9 mouse cellular contexts compared by ENCODE assay signal in the genomic region with DNA sequence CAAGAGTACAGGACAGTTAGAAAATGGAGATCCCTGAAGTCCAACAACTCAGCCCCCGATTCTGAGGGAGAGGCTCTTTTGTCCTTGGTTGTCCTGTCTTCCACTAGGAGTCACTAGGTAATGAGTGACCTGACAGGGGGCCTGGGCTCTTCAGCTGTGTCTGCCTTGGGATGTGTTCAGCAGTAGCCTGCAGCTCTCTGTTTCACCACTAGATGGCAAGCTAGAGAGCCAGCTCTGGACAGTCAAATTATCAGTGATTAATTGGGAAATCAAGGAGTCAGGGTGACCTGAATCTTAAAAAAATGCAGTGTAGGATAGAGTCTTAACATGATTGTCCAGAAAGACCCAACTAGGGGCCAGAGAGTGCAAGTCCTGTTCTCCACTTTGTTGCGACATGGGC. TPM values are rescaled to one million over a fixed set of nuclear protein-coding genes. Genes with fewer than 3 reads are reported as not detected.
DNase-seq lines count a peak whose midpoint lies in the region; ATAC-seq and TF ChIP-seq lines count a peak whose summit lies in the region.
"Had no signal": no experiment of that assay in that cellular context is flagged by ENCODE, and none has a peak within 500 bp of the region (broad histone marks: within the 10 kb centered on the region; RNA-seq: fewer than 3 reads in every experiment).

No protein-coding gene starts in this region.

- TF ChIP-seq EP300 in stomach, postnatal 0 days (optimal IDR thresholded peaks at IDR 0.05) = no peak

- H3K27me3 ChIP-seq in hindbrain, embryonic 14.5 days (ENCODE audit: control insufficient read depth, insufficient read depth, low read length) = no peaks in the 10 kb centered on the region
- H3K27me3 ChIP-seq in hindbrain, embryonic 12.5 days = peaks cover 3% of the 10 kb centered on the region; the same call in 1 of the 2 replicates
- H3K27me3 ChIP-seq in liver, embryonic 11.5 days (replicated peaks; ENCODE audit: control insufficient read depth, insufficient read depth, low read length) = no peaks in the 10 kb centered on the region
- H3K27me3 ChIP-seq in stomach, postnatal 0 days (ENCODE audit: control insufficient read depth, insufficient read depth, low read length) = no peaks in the 10 kb centered on the region
- H3K27me3 ChIP-seq: midbrain, embryonic 12.5 days had no signal

- no peak overlapping the region for H3K4me2 ChIP-seq in hindbrain, embryonic 14.5 days (replicated peaks)
- no peak overlapping the region for H3K4me2 ChIP-seq in hindbrain, embryonic 12.5 days (replicated peaks)
- H3K4me2 ChIP-seq in liver, embryonic 11.5 days = no peak overlapping the region
- no peak overlapping the region for H3K4me2 ChIP-seq in stomach, postnatal 0 days (replicated peaks; ENCODE audit: low read depth)
- H3K4me2 ChIP-seq: heart, embryonic 13.5 days; midbrain, embryonic 12.5 days had no signal

- 90% methylated on average over 2 of the region's 2 CpGs for WGBS in hindbrain, embryonic 14.5 days
- 76% methylated on average over 2 of the region's 2 CpGs for WGBS in hindbrain, embryonic 12.5 days
- WGBS in liver, embryonic 11.5 days = 74% methylated on average over 2 of the region's 2 CpGs
- 82% methylated on average over 2 of the region's 2 CpGs for WGBS in stomach, postnatal 0 days

- H3K9me3 ChIP-seq in hindbrain, embryonic 14.5 days (ENCODE audit: control insufficient read depth, low read length) = no peaks in the 10 kb centered on the region
- H3K9me3 ChIP-seq in hindbrain, embryonic 12.5 days (replicated peaks) = no peaks in the 10 kb centered on the region
- no peaks in the 10 kb centered on the region for H3K9me3 ChIP-seq in liver, embryonic 11.5 days (ENCODE audit: control insufficient read depth, low read length)
- H3K9me3 ChIP-seq in stomach, postnatal 0 days (ENCODE audit: control insufficient read depth, low read length) = no peaks in the 10 kb centered on the region
- H3K9me3 ChIP-seq: midbrain, embryonic 12.5 days had no signal

- TF ChIP-seq CTCF in stomach, postnatal 0 days (IDR thresholded peaks at IDR 0.05; ENCODE audit: low read depth) = peak; percentile 83

- 0 out of 2 replicates have a peak, but pooled peaks cover 4% of the 10 kb centered on the region for H3K4me1 ChIP-seq in hindbrain, embryonic 14.5 days (replicated peaks; ENCODE audit: control insufficient read depth, insufficient read depth, low read length)
- H3K4me1 ChIP-seq in hindbrain, embryonic 12.5 days = no peaks in the 10 kb centered on the region
- no peaks in the 10 kb centered on the region for H3K4me1 ChIP-seq in liver, embryonic 11.5 days (replicated peaks; ENCODE audit: control insufficient read depth, insufficient read depth, low read length)
- no peaks in the 10 kb centered on the region for H3K4me1 ChIP-seq in stomach, postnatal 0 days (replicated peaks; ENCODE audit: control insufficient read depth, insufficient read depth)
- H3K4me1 ChIP-seq: midbrain, embryonic 12.5 days had no signal

- no peaks in the 10 kb centered on the region for H3K36me3 ChIP-seq in hindbrain, embryonic 14.5 days (replicated peaks; ENCODE audit: control insufficient read depth, insufficient read depth)
- H3K36me3 ChIP-seq in hindbrain, embryonic 12.5 days = no peaks in the 10 kb centered on the region
- no peaks in the 10 kb centered on the region for H3K36me3 ChIP-seq in liver, embryonic 11.5 days (ENCODE audit: control insufficient read depth, insufficient read depth, low read length)
- H3K36me3 ChIP-seq in stomach, postnatal 0 days (ENCODE audit: control insufficient read depth, insufficient read depth, low read length) = no peaks in the 10 kb centered on the region
- H3K36me3 ChIP-seq: heart, embryonic 13.5 days; midbrain, embryonic 12.5 days had no signal

- H3K9ac ChIP-seq in hindbrain, embryonic 14.5 days = no peak overlapping the region
- H3K9ac ChIP-seq in hindbrain, embryonic 12.5 days = no peak overlapping the region
- H3K9ac ChIP-seq in liver, embryonic 11.5 days (ENCODE audit: low read depth, low read length) = no peak overlapping the region
- no peak overlapping the region for H3K9ac ChIP-seq in stomach, postnatal 0 days (ENCODE audit: low read length)
- H3K9ac ChIP-seq: heart, embryonic 13.5 days; midbrain, embryonic 12.5 days had no signal

- peak; percentile 66 for DNase-seq in hindbrain, embryonic 14.5 days (ENCODE audit: low spot score)
- peak; percentile 47 for DNase-seq in A20 (ENCODE audit: low read depth, low spot score)
- peak; percentile 38 for DNase-seq in CD4-positive helper T cell, adult 2 months (ENCODE audit: low read depth, low spot score)
- peak; percentile 45 for DNase-seq in liver, embryonic 11.5 days (ENCODE audit: low spot score)
- DNase-seq in stomach, postnatal 0 days (ENCODE audit: low spot score) = peak; percentile 44

- ATAC-seq in hindbrain, embryonic 14.5 days (ENCODE audit: low FRiP score) = no peak
- ATAC-seq in hindbrain, embryonic 12.5 days (ENCODE audit: low FRiP score) = no peak
- peak; percentile 73; the same call in 1 of the 2 replicates for ATAC-seq in common myeloid progenitor, adult 5-6 weeks (replicated peaks; ENCODE audit: low read depth, poor library complexity, severe bottlenecking)
- ATAC-seq in liver, embryonic 11.5 days (replicated peaks; ENCODE audit: low FRiP score) = no peak
- 0 out of 2 replicates have a peak, but pooled peaks have one; percentile 13 for ATAC-seq in stomach, postnatal 0 days (ENCODE audit: low FRiP score, low TSS enrichment)

- no peak overlapping the region for H3K4me3 ChIP-seq in hindbrain, embryonic 14.5 days (replicated peaks; ENCODE audit: low read length)
- H3K4me3 ChIP-seq in hindbrain, embryonic 12.5 days = no peak overlapping the region
- H3K4me3 ChIP-seq in liver, embryonic 11.5 days (ENCODE audit: low read depth, low read length) = no peak overlapping the region
- no peak overlapping the region for H3K4me3 ChIP-seq in stomach, postnatal 0 days (ENCODE audit: low read depth, low read length)
- H3K4me3 ChIP-seq: heart, embryonic 13.5 days; midbrain, embryonic 12.5 days had no signal

- H3K27ac ChIP-seq in hindbrain, embryonic 14.5 days = no peak overlapping the region
- no peak overlapping the region for H3K27ac ChIP-seq in hindbrain, embryonic 12.5 days
- H3K27ac ChIP-seq in liver, embryonic 11.5 days (ENCODE audit: low read depth, low read length) = no peak overlapping the region
- H3K27ac ChIP-seq in stomach, postnatal 0 days (replicated peaks) = no peak overlapping the region
- H3K27ac ChIP-seq: heart, embryonic 13.5 days; midbrain, embryonic 12.5 days had no signal

RNA-seq across cellular contexts. Expression of a gene that starts 53.3 kb away (rescaled TPM):
- 0.80 and 0.86 TPM in 2 replicates for polyA plus RNA-seq in hindbrain, embryonic 14.5 days (2014; fragmentation: Nextera tagmentation; extraction: Ambion mirVana)
- polyA plus RNA-seq in hindbrain, embryonic 12.5 days (2016; fragmentation: Nextera tagmentation; extraction: Ambion mirVana) = 0.18 TPM in 2 replicates
- not detected in 2 replicates for total RNA-seq in common myeloid progenitor, adult 5-6 weeks (2017)
- 0.01 and 0.14 TPM in 2 replicates for polyA plus RNA-seq in liver, embryonic 11.5 days (2014; fragmentation: Nextera tagmentation; extraction: Ambion mirVana)
- 0.01 TPM in 1 of 2 replicates, not detected in the other for polyA plus RNA-seq in stomach, postnatal 0 days (2015; fragmentation: Nextera tagmentation; extraction: Ambion mirVana)
- polyA plus RNA-seq: heart, embryonic 13.5 days had no signal

Comparison
In these comparisons a context has a peak if more than half of its experiments do, and no peak if none do; other contexts are left out.
1. ATAC-seq: peak in common myeloid progenitor, adult 5-6 weeks (single experiment) and stomach, postnatal 0 days (single experiment); none in hindbrain, embryonic 14.5 days (single experiment), hindbrain, embryonic 12.5 days (single experiment) and liver, embryonic 11.5 days (single experiment).
2. Peak in every context shown above with its lines, with median percentiles within 50 percentile points of each other: DNase-seq.